Mouse (Mus musculus) E14TG2a.4 (cell line): Measurements from ENCODE around the gene Onecut3.

Source experiments
- CTCF ChIP-seq: conservative IDR thresholded peaks from 2 replicates; pipeline ENCODE4 v1.5.1; 2014; ENCODE audit warnings: low read length
- NANOG ChIP-seq: IDR thresholded peaks from 2 replicates; pipeline ENCODE4 v1.6.1; 2014; ENCODE audit warnings: borderline replicate concordance, low read length, mixed read lengths
- POU5F1 ChIP-seq: IDR thresholded peaks from 2 replicates; pipeline ENCODE4 v1.6.1; 2014; ENCODE audit warnings: low read length, borderline replicate concordance

- TF ChIP-seq CTCF = no peak
- no peak for TF ChIP-seq POU5F1
- TF ChIP-seq NANOG = no peak
Measured at GRCm38 (mm10) chr10:80475290-80475959, 19.2 kb upstream of the Onecut3 start.
